Mouse (Mus musculus) CH12.LX (cell line): ENCODE data around the gene Otud7a. TPM values are rescaled to one million over a fixed set of nuclear protein-coding genes. Genes with fewer than 3 reads are reported as not detected.

Source experiments
- DNase-seq: peaks from one replicate; pipeline ENCODE4 v3.0.0-alpha.2; 2013; ENCODE audit errors: extremely low read depth
- H3K27ac ChIP-seq: 2 replicates; pipeline ENCODE4 v1.5.1; 2012; ENCODE audit warnings: low read depth, mild to moderate bottlenecking, control low read depth, moderate library complexity; ENCODE audit not compliant: insufficient read depth
- H3K27me3 ChIP-seq: replicated peaks from 2 replicates; pipeline ENCODE3; 2012; ENCODE audit warnings: inconsistent platforms
- H3K36me3 ChIP-seq, 2 experiments: replicated peaks in 1 of 2; 2 replicates each; pipeline versions ENCODE3 to v1.6.1; 2012; ENCODE audit warnings: inconsistent platforms in 1 of 2, low read length in 1 of 2, mild to moderate bottlenecking in 1 of 2, mixed read lengths in 1 of 2, moderate library complexity in 1 of 2; ENCODE audit not compliant: control insufficient read depth in 1 of 2, insufficient read depth in 1 of 2
- H3K4me1 ChIP-seq, 2 experiments: 2 replicates each; pipeline ENCODE4 v1.6.1; 2012; ENCODE audit warnings: inconsistent platforms in 1 of 2, moderate library complexity in 1 of 2; ENCODE audit not compliant: insufficient read depth in 2 of 2, control insufficient read depth in 1 of 2
- H3K4me2 ChIP-seq: 2 replicates; pipeline ENCODE4 v1.6.1; 2012; ENCODE audit warnings: low read depth, mild to moderate bottlenecking, control low read depth; ENCODE audit not compliant: poor library complexity, insufficient read depth, severe bottlenecking
- H3K4me3 ChIP-seq, 3 experiments: fragments of 150-350 bp in 1 of 3; sonication (generic) in 1 of 3; replicated peaks in 1 of 3; 2 replicates each; pipeline versions ENCODE3 to v1.5.1; 2011 to 2012; ENCODE audit warnings: low read depth in 2 of 3, low read length in 2 of 3, mild to moderate bottlenecking in 2 of 3, moderate library complexity in 2 of 3, control low read depth in 1 of 3, improper control_type of control experiment in 1 of 3, inconsistent platforms in 1 of 3, mixed read lengths in 1 of 3; ENCODE audit not compliant: poor library complexity in 1 of 3
- H3K79me2 ChIP-seq: replicated peaks from 2 replicates; pipeline ENCODE4 v1.6.1; 2012; ENCODE audit warnings: mild to moderate bottlenecking, moderate library complexity; ENCODE audit not compliant: control insufficient read depth, poor library complexity, insufficient read depth, severe bottlenecking; ENCODE audit errors: extremely low read depth
- H3K9ac ChIP-seq: 2 replicates; pipeline ENCODE4 v1.6.1; 2012; ENCODE audit warnings: low read depth, mild to moderate bottlenecking, control low read depth, moderate library complexity; ENCODE audit not compliant: insufficient read depth
- H3K9me3 ChIP-seq: replicated peaks from 2 replicates; pipeline ENCODE3; 2012; ENCODE audit warnings: low read length, inconsistent platforms, mixed read lengths
- BHLHE40 ChIP-seq: IDR thresholded peaks from 2 replicates; pipeline ENCODE4 v1.6.1; 2011; ENCODE audit warnings: mild to moderate bottlenecking, low read depth, low read length, improper control_type of control experiment
- CTCF ChIP-seq, 2 experiments: IDR thresholded peaks in 1 of 2; conservative IDR thresholded peaks in 1 of 2; 2 replicates each; pipeline ENCODE4 v1.5.1; 2011 to 2012; ENCODE audit warnings: low read depth in 2 of 2, low read length in 2 of 2, improper control_type of control experiment in 1 of 2, inconsistent platforms in 1 of 2, mild to moderate bottlenecking in 1 of 2, moderate library complexity in 1 of 2
- E2F4 ChIP-seq: IDR thresholded peaks from 2 replicates; pipeline ENCODE4 v1.6.1; 2011; ENCODE audit warnings: low read depth, low read length, improper control_type of control experiment; ENCODE audit not compliant: insufficient replicate concordance
- ELF1 ChIP-seq: IDR thresholded peaks from 2 replicates; pipeline ENCODE4 v1.6.1; 2014; ENCODE audit warnings: low read depth, mild to moderate bottlenecking, inconsistent platforms, low read length, improper control_type of control experiment
- EP300 ChIP-seq: IDR thresholded peaks from 2 replicates; pipeline ENCODE4 v1.6.1; 2011; ENCODE audit warnings: low read length, improper control_type of control experiment
- ETS1 ChIP-seq: conservative IDR thresholded peaks from 2 replicates; pipeline ENCODE4 v1.6.1; 2012; ENCODE audit warnings: low read depth, mild to moderate bottlenecking, inconsistent platforms, low read length, improper control_type of control experiment, moderate library complexity
- HCFC1 ChIP-seq: IDR thresholded peaks from 2 replicates; pipeline ENCODE4 v1.6.1; 2012; ENCODE audit warnings: low read depth, mild to moderate bottlenecking, inconsistent platforms, low read length, improper control_type of control experiment
- IRF4 ChIP-seq: IDR thresholded peaks from 2 replicates; pipeline ENCODE4 v1.6.1; 2014; ENCODE audit warnings: low read depth, mild to moderate bottlenecking, inconsistent platforms, low read length, improper control_type of control experiment
- JUND ChIP-seq: conservative IDR thresholded peaks from 2 replicates; pipeline ENCODE4 v1.6.1; 2011; ENCODE audit warnings: low read depth, low read length, improper control_type of control experiment
- KAT2A ChIP-seq: IDR thresholded peaks from 2 replicates; pipeline ENCODE4 v1.6.1; 2012; ENCODE audit warnings: low read length, improper control_type of control experiment, inconsistent platforms; ENCODE audit not compliant: insufficient replicate concordance
- MAFK ChIP-seq: IDR thresholded peaks from 2 replicates; pipeline ENCODE4 v1.6.1; 2011; ENCODE audit warnings: low read length, improper control_type of control experiment; ENCODE audit not compliant: insufficient replicate concordance
- MAZ ChIP-seq: IDR thresholded peaks from 2 replicates; pipeline ENCODE4 v1.6.1; 2012; ENCODE audit warnings: low read depth, mild to moderate bottlenecking, inconsistent platforms, low read length, improper control_type of control experiment, moderate library complexity
- MEF2A ChIP-seq: IDR thresholded peaks from 2 replicates; pipeline ENCODE4 v1.6.1; 2014; ENCODE audit warnings: low read depth, mild to moderate bottlenecking, inconsistent platforms, low read length, improper control_type of control experiment, borderline replicate concordance
- MXI1 ChIP-seq: IDR thresholded peaks from 2 replicates; pipeline ENCODE4 v1.6.1; 2011; ENCODE audit warnings: mild to moderate bottlenecking, low read depth, low read length, improper control_type of control experiment
- NELFE ChIP-seq: IDR thresholded peaks from 2 replicates; pipeline ENCODE4 v1.6.1; 2011; ENCODE audit warnings: low read depth, low read length, improper control_type of control experiment
- NRF1 ChIP-seq: IDR thresholded peaks from 2 replicates; pipeline ENCODE4 v1.6.1; 2014; ENCODE audit warnings: low read depth, mild to moderate bottlenecking, inconsistent platforms, low read length, improper control_type of control experiment, moderate library complexity
- PAX5 ChIP-seq: IDR thresholded peaks from 2 replicates; pipeline ENCODE4 v1.6.1; 2012; ENCODE audit warnings: low read length, inconsistent platforms, mixed read lengths
- POLR2AphosphoS2 ChIP-seq: IDR thresholded peaks from 2 replicates; pipeline ENCODE4 v1.6.1; 2011; ENCODE audit warnings: low read depth, low read length, improper control_type of control experiment
- RAD21 ChIP-seq: IDR thresholded peaks from 2 replicates; pipeline ENCODE4 v1.6.1; 2011; ENCODE audit warnings: low read depth, mild to moderate bottlenecking, low read length, improper control_type of control experiment, moderate library complexity
- RCOR1 ChIP-seq: conservative IDR thresholded peaks from 2 replicates; pipeline ENCODE4 v1.6.1; 2012; ENCODE audit warnings: low read depth, mild to moderate bottlenecking, inconsistent platforms, low read length, improper control_type of control experiment
- SMC3 ChIP-seq: IDR thresholded peaks from 2 replicates; pipeline ENCODE4 v1.6.1; 2011; ENCODE audit warnings: low read depth, low read length, improper control_type of control experiment
- TBP ChIP-seq: conservative IDR thresholded peaks from 2 replicates; pipeline ENCODE4 v1.6.1; 2011; ENCODE audit warnings: low read depth, low read length, improper control_type of control experiment
- USF2 ChIP-seq: conservative IDR thresholded peaks from 2 replicates; pipeline ENCODE4 v1.6.1; 2011; ENCODE audit warnings: low read depth, low read length, improper control_type of control experiment
- ZKSCAN1 ChIP-seq: IDR thresholded peaks from 2 replicates; pipeline ENCODE4 v1.6.1; 2012; ENCODE audit warnings: low read depth, inconsistent platforms, low read length, improper control_type of control experiment, borderline replicate concordance
- ZMIZ1 ChIP-seq: IDR thresholded peaks from 2 replicates; pipeline ENCODE4 v1.6.1; 2012; ENCODE audit warnings: low read depth, mild to moderate bottlenecking, inconsistent platforms, low read length, improper control_type of control experiment
- ZNF384 ChIP-seq: IDR thresholded peaks from 2 replicates; pipeline ENCODE4 v1.6.1; 2012; ENCODE audit warnings: low read depth, low read length, improper control_type of control experiment, inconsistent platforms
- dilution Hi-C: fragments of 300-500 bp; cut with MboI; formaldehyde crosslinking; loops from 2 replicates; pipeline ENCODE4 v1.14.3; 2020; ENCODE audit warnings: low sequenced_read_pairs; ENCODE audit not compliant: extremely low pct_unique_long_range_greater_than_20kb, extremely low pct_ligation_motif_present
- in situ Hi-C: fragments of 300-500 bp; cut with MboI; formaldehyde crosslinking; loops from 3 replicates; pipeline ENCODE4 v1.14.3; 2019; ENCODE audit warnings: low sequenced_read_pairs, low pct_ligation_motif_present, low pct_unique_long_range_greater_than_20kb, mixed read lengths
- polyA plus RNA-seq: library from polyadenylated mRNA; unstranded; fragments of >175 nt; gene quantifications from 2 replicates; pipeline ENCODE4 v1.2.1, GENCODE M21; 2012; ENCODE audit warnings: low read depth; ENCODE audit not compliant: insufficient read length
- total RNA-seq, 2 experiments: library from RNA; depleted of rRNA; stranded (reverse); fragments of 300-350 nt in 1 of 2; fragments of >200 nt in 1 of 2; gene quantifications; 2 replicates each; pipeline ENCODE4 v1.2.3; 2012 to 2014

Otud7a gene
- total and polyA plus RNA-seq, 3 experiments: not detected

DNA sequence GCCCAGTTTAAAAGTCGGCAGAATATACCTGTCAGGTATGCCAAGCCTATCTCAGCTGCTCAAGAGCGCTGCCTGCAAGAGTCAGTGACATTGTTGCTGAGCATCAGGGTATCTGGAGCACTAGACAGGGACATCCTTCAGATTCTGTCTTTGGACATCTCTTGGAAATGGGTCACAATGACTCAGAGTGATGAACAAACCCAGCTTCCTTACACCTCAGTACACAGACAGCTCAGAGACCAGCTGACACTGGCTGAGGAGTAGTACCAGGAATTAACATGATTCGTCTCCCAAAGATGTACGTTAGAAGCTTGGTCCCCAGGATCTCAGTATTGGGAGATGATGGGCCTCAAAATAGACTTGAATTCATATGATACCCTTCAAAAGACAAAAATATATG is 332.8 kb downstream of the Otud7a start:
- Histone ChIP-seq H3K36me3 (no peaks in the 10 kb centered on the region), H3K9ac (no peak overlapping the region), H3K4me2 (no peak overlapping the region), H3K27me3 (peaks cover 37% of the 10 kb centered on the region), H3K4me1 (no peaks in the 10 kb centered on the region), H3K4me3 (no peak overlapping the region), H3K27ac (no peak overlapping the region), H3K79me2 (no peaks in the 10 kb centered on the region), H3K9me3 (no peaks in the 10 kb centered on the region)
- TF ChIP-seq ZNF384 (no peak), PAX5 (no peak), NELFE (no peak), MAZ (no peak), ZMIZ1 (no peak)
- in situ Hi-C loops: no loop called here
- dilution Hi-C loops: no loop called here
- DNase-seq: no peak

DNA sequence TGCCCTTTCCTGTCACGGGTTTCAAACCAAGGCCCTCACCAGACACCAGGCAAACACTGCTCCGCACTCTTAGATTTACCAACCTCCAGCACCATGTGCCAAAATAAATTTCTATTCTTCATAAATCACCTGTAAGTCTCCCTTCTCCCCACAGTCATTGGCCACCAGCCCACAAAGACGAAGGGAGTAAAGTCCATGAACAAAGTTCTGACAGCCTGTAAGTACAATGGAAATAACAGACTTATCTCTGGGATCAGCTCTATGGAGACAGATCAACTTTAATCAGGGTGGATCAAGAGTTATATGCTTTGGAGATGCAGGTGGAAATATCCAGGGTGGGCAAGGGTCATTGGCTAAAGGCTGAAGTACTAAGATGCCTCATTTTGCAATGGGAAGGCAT is 336.3 kb downstream of the Otud7a start:
- Histone ChIP-seq H3K79me2 (no peaks in the 10 kb centered on the region), H3K27me3 (peaks cover 16% of the 10 kb centered on the region), H3K9me3 (no peaks in the 10 kb centered on the region)
- dilution Hi-C loops: no loop called here
- TF ChIP-seq ETS1 (no peak), KAT2A (no peak), SMC3 (no peak), NELFE (no peak), ZMIZ1 (no peak), CTCF (conservative IDR thresholded peaks at IDR 0.05 in 1 of 2, IDR thresholded peaks at IDR 0.05 in 1 of 2; ENCODE audit: low read depth in 2 of 2, low read length in 2 of 2) (no peak), EP300 (no peak), MEF2A (no peak), MAFK (no peak), E2F4 (no peak), NRF1 (no peak), PAX5 (no peak), POLR2AphosphoS2 (no peak), MXI1 (no peak)
- TF ChIP-seq, all 38 proteins: peak for 0
- Histone ChIP-seq H3K4me3 (no peak overlapping the region), H3K4me2 (no peak overlapping the region), H3K4me1 (no peaks in the 10 kb centered on the region), H3K9ac (no peak overlapping the region), H3K27ac (no peak overlapping the region), H3K36me3 (no peaks in the 10 kb centered on the region)
- in situ Hi-C loops: no loop called here
- no peak for DNase-seq

DNA sequence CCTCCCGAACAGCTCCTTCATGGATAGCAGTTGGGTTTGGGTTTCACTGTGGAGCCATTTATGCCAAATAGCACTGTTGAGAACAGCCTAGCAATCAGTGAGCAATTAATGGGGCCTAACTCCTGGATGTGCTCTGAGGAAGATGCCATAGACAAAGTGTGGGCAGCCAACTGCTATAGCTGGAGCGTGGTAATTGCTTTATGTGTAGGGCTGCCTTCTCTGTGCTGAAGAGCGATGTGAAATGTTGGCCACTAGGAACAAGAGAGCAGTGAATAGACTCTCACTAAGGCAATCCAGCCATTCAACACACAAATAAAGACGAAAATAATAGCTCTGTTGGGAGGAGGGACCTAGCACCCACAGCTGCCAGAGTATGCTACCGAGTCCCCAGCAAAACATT is 345.2 kb downstream of the Otud7a start:
- no peak overlapping the region for H3K4me2 ChIP-seq
- no peak for DNase-seq
- no peaks in the 10 kb centered on the region for H3K27me3 ChIP-seq
- H3K4me1 ChIP-seq: no peaks in the 10 kb centered on the region
- no peaks in the 10 kb centered on the region for H3K9me3 ChIP-seq
- no peak overlapping the region for H3K27ac ChIP-seq
- H3K4me3 ChIP-seq: no peak overlapping the region
- TF ChIP-seq RCOR1 (no peak), USF2 (no peak), SMC3 (no peak), RAD21 (no peak), MXI1 (no peak), ZMIZ1 (no peak), NRF1 (no peak), MAZ (no peak), CTCF (conservative IDR thresholded peaks at IDR 0.05 in 1 of 2, IDR thresholded peaks at IDR 0.05 in 1 of 2; ENCODE audit: low read depth in 2 of 2, low read length in 2 of 2) (no peak), ZKSCAN1 (no peak), ELF1 (no peak), TBP (no peak), ETS1 (no peak), IRF4 (no peak), MEF2A (no peak), JUND (no peak), BHLHE40 (no peak), HCFC1 (no peak), ZNF384 (no peak)
- H3K36me3 ChIP-seq: no peaks in the 10 kb centered on the region
- no peaks in the 10 kb centered on the region for H3K79me2 ChIP-seq
- H3K9ac ChIP-seq: no peak overlapping the region
- in situ Hi-C loops (no loop called here), dilution Hi-C loops (no loop called here)
